Mouse (Mus musculus) induced T-regulatory cell, adult 2 months (primary cell): ENCODE measurements around the gene Dync1h1.
"Not testable (repeated sequence)": the region's sequence is repeated elsewhere in the genome, so short reads cannot be mapped to it uniquely, and the experiment has no call there.

ENCODE experiments used
- DNase-seq: peaks from one replicate; pipeline ENCODE4 v3.0.0-alpha.2; 2012; ENCODE audit warnings: low read depth

Dync1h1 gene

GRCm38 (mm10) chr12:110606676-110607075 lies 5.4 kb downstream of the Dync1h1 start:
- no peak for DNase-seq

GRCm38 (mm10) chr12:110608460-110609152 lies 7.4 kb downstream of the Dync1h1 start:
- DNase-seq: no peak

GRCm38 (mm10) chr12:110609153-110609497 lies 7.9 kb downstream of the Dync1h1 start:
- no peak for DNase-seq

DNA sequence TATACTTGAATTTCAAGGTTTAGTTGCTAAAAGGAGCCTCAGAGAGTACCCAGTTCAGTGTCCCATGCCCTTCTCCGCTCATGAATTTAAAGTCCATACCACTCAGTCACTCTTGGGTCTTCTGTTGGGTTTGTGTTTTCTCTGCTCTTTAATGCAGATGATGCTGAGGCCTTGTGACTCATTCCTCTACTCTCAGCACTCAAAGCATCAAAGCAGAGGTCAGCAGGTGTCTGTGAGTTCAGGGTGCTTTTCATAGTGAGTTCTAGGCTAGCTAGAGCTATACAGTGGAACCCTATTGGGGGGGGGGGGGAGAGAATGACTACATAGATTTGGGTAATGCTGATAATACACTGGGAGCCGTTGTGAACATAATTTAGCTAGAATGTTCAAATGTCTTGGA lies 9.5 kb downstream of the Dync1h1 start:
- DNase-seq: no peak

DNA sequence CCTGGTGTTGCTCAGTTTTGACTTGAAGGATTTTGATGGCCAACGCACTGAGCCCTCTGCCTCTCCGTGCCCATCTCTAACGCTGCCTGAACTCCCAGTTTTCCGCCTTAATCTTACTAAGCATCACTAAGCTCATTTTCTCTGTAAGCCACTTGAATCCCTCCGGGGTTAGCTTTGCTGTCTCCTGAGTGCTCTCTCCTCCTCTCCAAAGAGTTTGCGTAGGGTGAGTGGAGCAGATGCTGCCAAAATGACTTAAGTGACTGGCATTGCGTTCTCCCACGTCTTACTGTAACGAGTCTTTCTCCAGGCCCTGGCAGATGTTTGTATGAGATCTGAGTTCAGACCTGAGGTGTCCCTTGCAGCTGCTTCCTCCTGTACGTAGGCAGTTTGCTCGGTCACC lies 28.8 kb downstream of the Dync1h1 start:
- no peak for DNase-seq

DNA sequence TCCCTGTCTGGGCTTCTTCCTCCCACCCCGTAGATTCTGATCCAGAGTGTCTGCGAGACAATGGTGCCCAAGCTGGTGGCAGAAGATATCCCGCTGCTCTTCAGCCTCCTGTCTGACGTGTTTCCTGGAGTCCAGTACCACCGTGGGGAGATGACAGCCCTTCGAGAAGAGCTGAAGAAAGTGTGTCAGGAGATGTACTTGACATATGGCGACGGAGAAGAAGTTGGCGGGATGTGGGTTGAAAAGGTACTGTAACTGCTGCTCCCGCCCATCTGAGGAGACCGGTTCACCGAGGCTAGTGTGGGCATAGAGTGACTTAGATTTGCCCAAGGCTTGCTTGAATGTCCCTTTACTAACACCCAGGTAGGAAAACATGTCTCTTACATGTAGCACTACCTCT lies 35.0 kb downstream of the Dync1h1 start:
- no peak for DNase-seq

DNA sequence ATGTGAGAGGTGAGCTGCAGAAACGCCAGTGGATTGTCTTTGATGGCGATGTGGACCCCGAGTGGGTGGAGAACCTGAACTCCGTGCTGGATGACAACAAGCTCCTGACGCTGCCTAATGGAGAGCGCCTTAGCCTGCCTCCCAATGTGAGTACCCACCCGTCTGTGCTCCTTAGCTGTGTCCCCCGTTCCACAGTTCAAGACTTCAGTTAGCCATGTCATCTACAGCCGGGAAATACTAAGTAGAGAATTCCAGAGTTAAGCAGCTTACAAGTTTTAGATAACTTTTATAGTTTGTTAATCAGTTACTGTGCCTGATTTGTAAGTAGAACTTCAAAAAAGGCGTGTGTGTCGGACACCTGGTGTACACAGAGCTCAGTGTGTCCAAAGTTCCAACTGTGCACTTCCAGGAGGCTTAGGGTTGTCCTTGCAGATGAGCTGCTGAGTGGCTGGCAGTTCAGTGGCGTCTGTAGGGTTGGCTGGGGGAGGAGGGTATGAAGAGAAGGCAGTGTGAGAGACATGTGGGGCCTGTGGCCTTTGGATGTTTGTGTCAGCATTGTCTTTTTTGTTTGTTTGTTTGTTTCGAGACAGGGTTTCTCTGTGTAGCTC lies 36.4 kb downstream of the Dync1h1 start:
- no peak for DNase-seq

- no peak for DNase-seq
Measured at GRCm38 (mm10) chr12:110650241-110650641, 49.0 kb downstream of the Dync1h1 start.

- no peak for DNase-seq
Measured at GRCm38 (mm10) chr12:110651464-110651863, 50.2 kb downstream of the Dync1h1 start.

GRCm38 (mm10) chr12:110661746-110662145 lies 60.5 kb downstream of the Dync1h1 start:
- DNase-seq: no peak

GRCm38 (mm10) chr12:110667466-110668077 lies 66.3 kb downstream of the Dync1h1 start:
- no peak for DNase-seq

DNA sequence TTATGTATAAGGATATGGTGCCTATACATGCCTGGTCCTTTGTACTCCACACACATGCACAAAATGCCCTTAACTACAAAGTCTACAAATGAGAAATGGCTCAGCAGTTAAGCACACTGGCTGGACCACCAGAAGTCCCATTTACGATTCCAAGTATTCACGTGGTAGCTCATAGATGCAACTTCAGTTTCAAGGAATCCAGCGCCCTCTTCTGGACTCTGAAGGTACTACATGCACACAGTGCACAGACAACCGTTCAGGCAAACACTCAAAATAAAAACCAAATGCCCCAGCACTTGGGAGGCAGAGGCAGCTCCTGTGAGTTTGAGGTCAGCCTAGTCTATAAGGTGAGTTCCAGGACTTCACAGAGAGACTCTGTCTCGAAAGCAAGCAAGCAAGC lies 73.0 kb downstream of the Dync1h1 start:
- peak; percentile 67 for DNase-seq

GRCm38 (mm10) chr12:110681191-110681590 lies 79.9 kb downstream of the Dync1h1 start:
- no peak for DNase-seq

- DNase-seq: no peak
Measured at GRCm38 (mm10) chr12:110681878-110682277, 80.6 kb downstream of the Dync1h1 start.

- DNase-seq: no peak
Measured at GRCm38 (mm10) chr12:110682561-110683299, 81.5 kb downstream of the Dync1h1 start, which contains the start of gene 1700001K19Rik. Gene 1700001K19Rik (minus strand): TSS chr12:110682619.

- DNase-seq: peak; percentile 12
Measured at GRCm38 (mm10) chr12:110683580-110683979, 82.3 kb downstream of the Dync1h1 start.

DNA sequence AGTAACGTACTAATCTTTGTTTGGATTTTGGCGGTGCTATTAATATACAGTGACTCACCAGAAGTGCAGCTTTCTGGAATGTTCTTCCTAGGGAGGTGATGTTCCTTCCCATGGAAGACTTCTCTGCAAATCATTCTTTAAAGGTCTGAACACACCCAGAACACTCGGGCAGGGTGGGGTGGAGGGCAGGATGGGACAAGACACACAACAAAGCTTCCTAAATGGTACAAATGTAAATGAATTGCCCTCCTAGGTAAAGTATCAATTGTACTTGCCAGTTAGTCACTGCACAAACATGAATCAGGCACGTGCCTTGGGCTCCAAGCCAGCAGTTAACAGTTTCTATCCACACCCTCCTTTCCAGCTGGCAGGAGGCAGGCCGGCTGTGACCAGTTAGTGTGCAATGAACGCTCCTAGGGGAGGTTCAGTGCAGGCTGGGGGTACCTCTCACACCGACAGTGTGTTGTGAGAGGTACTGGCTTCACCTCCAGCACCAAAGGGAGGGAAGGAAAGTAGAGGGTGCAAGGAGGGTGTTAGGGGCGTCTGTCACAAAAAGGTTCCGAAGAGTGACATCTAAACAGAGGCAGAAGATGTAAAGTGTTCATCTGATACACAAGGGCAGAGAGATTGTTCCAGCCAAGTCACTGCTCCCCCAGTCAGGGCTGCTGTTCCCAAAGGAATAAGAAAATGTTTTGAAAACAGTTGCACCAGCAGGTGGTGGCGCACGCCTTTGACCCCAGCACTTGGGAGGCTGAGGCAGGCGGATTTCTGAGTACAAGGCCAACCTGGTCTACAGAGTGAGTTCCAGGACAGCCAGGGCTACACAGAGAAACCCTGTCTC lies 86.9 kb downstream of the Dync1h1 start:
- no peak for DNase-seq

DNA sequence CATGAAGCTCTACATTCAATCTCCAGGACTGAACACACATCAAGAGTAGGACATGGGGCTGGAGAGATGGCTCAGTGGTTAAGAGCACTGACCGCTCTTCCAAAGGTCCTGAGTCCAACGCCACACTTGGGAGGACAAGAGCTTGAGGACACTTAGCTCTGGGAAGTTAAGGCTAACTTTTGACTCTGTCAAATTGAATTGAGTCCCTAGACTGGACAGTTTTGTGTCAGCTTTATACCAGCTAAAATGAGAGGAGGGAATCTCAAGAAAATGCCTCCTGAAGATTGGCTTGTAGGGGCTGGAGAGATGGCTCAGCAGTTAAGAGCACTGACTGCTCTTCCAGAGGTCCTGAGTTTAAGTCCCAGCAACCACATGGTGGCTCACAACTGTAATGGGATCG lies 87.7 kb downstream of the Dync1h1 start:
- DNase-seq: peak; percentile 21

DNA sequence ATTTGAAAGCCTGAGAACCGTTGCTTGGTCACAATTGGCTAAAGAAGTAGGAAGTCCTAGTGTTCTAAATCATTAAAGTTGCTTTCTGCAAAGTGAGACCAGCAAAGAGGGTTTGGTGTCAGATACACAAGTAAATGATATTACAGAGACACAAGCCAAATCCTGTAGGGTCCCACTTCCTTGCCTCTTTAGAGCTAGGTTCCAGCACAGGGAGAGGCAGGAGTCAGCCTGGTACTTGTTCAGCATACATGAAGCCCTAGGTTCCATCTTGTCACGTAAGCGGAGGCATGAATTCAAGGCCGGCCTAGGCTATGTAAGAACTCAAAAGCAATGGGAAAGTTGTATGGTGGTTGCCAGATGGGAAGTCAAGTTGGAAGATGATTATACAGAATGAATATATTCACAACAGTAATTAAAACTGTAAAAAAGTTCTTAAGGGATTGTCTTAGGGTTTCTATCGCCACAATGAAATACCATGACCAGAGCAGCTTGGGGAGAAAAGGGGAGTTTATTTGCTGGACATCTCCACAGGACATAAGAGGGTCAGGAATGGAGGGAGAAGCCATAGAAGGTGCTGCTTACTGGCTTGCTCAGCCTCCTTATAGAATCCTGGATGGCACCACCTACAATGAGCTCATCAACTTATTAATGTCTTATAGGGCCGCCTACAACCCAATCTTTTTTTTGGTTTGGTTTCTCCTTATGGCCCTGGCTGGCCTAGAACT lies 88.8 kb downstream of the Dync1h1 start:
- DNase-seq: peak; percentile 39

DNA sequence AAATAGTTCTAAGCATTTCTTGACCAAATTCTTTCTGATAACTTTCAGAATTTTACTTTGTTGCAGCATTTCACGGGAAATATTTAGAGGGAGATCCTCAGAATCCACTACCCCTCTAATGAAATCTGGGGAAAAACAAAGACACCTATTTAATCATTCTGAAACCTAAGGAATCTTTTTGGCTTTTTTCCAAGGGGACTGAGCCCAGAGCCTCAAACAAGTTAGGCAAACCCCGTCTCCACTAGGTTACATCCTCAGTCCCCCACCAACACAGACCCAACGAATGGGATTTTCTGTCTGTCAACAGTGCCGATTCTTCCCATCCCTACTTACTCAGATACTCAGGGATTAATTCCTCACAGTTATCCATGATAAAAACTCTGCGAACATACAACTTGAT lies 92.1 kb downstream of the Dync1h1 start:
- not testable (repeated sequence) for DNase-seq

DNA sequence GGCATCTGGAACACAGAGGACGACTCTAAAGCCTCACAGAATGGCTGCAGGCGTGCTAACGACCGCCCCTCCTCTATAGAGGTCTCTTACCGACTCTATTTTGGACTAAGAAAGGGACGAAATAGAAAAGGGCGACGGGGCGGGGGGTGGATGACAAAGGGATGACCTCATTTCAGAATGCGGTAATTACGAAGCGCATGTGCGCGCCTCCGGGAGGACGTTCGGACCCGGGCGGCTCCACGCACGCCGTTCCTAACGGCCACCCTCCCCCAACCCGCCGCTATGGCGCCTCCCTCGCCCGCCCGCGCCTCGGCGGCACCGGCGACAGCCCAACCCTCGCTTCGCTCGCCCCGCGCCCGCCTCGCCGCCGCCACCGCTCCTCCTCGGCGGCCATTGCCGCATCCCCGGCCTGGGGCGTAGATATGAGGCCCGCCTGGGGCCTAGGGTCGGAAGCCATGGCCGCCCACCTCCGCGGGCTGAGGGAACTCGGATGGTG lies 94.5 kb downstream of the Dync1h1 start:
- no peak for DNase-seq
